Mouse (Mus musculus) liver, adult 2 months (tissue): Measurements from ENCODE around the gene Pigf. TPM values are rescaled to one million over a fixed set of nuclear protein-coding genes. Genes with fewer than 3 reads are reported as not detected.
A peak's percentile ranks its signal among the peaks of the same experiment; 100 is the strongest.

ENCODE experiments used
- DNase-seq: peaks from one replicate; pipeline ENCODE4 v3.0.0-alpha.2; 2011; ENCODE audit warnings: low read depth, low spot score; ENCODE audit errors: extremely low read depth
- H3K27ac ChIP-seq: fragments of 200-500 bp; replicated peaks from 2 replicates; pipeline ENCODE4 v1.5.1; 2012; ENCODE audit warnings: low read depth, mild to moderate bottlenecking, control low read depth, inconsistent platforms, low read length; ENCODE audit not compliant: insufficient read depth
- H3K27me3 ChIP-seq: fragments of 200-500 bp; 2 replicates; pipeline ENCODE4 v1.6.1; 2012; ENCODE audit warnings: mild to moderate bottlenecking, moderate library complexity, low read length, inconsistent platforms; ENCODE audit not compliant: control insufficient read depth, insufficient read depth
- H3K36me3 ChIP-seq: fragments of 200-500 bp; 2 replicates; pipeline ENCODE4 v1.6.1; 2012; ENCODE audit warnings: low read length, inconsistent platforms; ENCODE audit not compliant: control insufficient read depth, insufficient read depth
- H3K4me1 ChIP-seq: fragments of 200-500 bp; 2 replicates; pipeline ENCODE4 v1.6.1; 2011; ENCODE audit warnings: low read length; ENCODE audit not compliant: control insufficient read depth, insufficient read depth
- H3K4me3 ChIP-seq: fragments of 200-500 bp; 2 replicates; pipeline ENCODE4 v1.5.1; 2011; ENCODE audit warnings: low read depth, mild to moderate bottlenecking, control low read depth, low read length, moderate library complexity; ENCODE audit not compliant: insufficient read depth
- H3K79me2 ChIP-seq: fragments of 200-500 bp; 2 replicates; pipeline ENCODE4 v1.6.1; 2012; ENCODE audit warnings: inconsistent platforms, mild to moderate bottlenecking, low read length, moderate library complexity; ENCODE audit not compliant: control insufficient read depth, insufficient read depth
- H3K9ac ChIP-seq: fragments of 200-500 bp; 2 replicates; pipeline ENCODE4 v1.6.1; 2012; ENCODE audit warnings: low read depth, mild to moderate bottlenecking, control low read depth, inconsistent platforms, low read length
- CTCF ChIP-seq: fragments of 200-500 bp; IDR thresholded peaks from 2 replicates; pipeline ENCODE4 v1.5.1; 2011; ENCODE audit warnings: low read depth, low read length, control low read depth
- POLR2A ChIP-seq: fragments of 200-500 bp; IDR thresholded peaks from 2 replicates; pipeline ENCODE4 v1.6.1; 2011; ENCODE audit warnings: low read length, control low read depth; ENCODE audit not compliant: insufficient read depth; ENCODE audit errors: extremely low read depth
- WGBS: fragments of 180-500 bp; shearing (Covaris S2); methylation state at CpG from one replicate; pipeline ENCODE4 v1.1.7; 2018; 5-methylcytosine and 5-hydroxymethylcytosine counted together
- polyA plus RNA-seq: library from polyadenylated mRNA; depleted of rRNA; stranded (reverse); fragments of >200 nt; gene quantifications from 2 replicates; pipeline ENCODE4 v1.2.3, GENCODE M21; 2012
- total RNA-seq: library from RNA; depleted of rRNA; stranded (reverse); fragments of >200 nt; gene quantifications from 2 replicates; pipeline ENCODE4 v1.2.3, GENCODE M21; 2014

The Pigf gene
- total and polyA plus RNA-seq, 2 experiments, result 3.2 to 9.1 TPM

DNA sequence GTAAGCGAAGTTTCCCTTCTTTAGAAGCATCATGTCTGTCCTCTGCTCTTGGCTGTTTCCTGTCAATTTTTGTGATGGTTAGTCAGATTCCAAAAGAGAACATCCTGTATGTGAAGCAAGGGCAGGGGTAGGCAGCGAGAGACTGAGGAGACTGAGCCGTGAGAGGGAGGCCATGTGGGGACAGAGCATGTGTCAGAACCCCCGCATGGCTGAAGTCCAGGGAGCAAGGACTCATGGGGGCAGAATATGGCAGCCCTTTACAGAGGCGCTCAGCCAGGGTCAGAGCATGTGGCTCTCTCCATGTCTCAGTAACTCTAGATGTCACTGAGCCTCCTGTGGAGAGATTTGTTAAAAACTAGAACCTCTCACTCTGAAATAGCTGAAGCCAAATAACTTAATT lies 28.7 kb upstream of the Pigf start:
- Histone ChIP-seq H3K36me3 (no peaks in the 10 kb centered on the region), H3K79me2 (no peaks in the 10 kb centered on the region), H3K27me3 (no peaks in the 10 kb centered on the region), H3K4me3 (no peak overlapping the region), H3K9ac (no peak overlapping the region), H3K27ac (no peak overlapping the region), H3K4me1 (peaks cover 2% of the 10 kb centered on the region; the same call in 1 of the 2 replicates)
- TF ChIP-seq CTCF (no peak), POLR2A (no peak)
- no peak for DNase-seq
- 67% methylated on average over 5 of the region's 5 CpGs for WGBS

DNA sequence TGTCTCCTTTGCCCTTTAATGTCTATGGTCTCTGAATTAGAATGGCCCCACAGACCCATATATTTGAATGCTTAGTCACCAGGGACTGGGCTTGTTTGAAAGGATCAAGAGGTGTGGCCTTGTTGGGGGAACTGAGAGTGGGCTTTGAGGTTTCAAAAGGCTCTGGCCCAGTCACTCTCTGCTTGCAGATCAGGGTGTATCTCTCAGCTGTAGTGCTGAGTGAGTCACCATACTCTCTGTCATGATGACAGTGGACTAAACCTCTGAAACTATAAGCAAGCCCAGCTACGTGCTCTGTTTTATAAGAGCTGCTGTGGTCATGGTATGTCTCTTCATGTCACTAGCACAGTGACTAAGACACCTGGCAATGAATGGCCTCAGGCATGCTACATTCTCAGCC lies 27.2 kb upstream of the Pigf start:
- H3K9ac ChIP-seq, result no peak overlapping the region
- H3K27me3 ChIP-seq, result no peaks in the 10 kb centered on the region
- TF ChIP-seq CTCF (no peak), POLR2A (no peak)
- WGBS, result 94% methylated on average over 1 of the region's 1 CpGs
- H3K4me1 ChIP-seq, result peaks cover 2% of the 10 kb centered on the region; the same call in 1 of the 2 replicates
- H3K79me2 ChIP-seq, result no peaks in the 10 kb centered on the region
- no peak for DNase-seq
- H3K4me3 ChIP-seq, result no peak overlapping the region
- H3K27ac ChIP-seq, result no peak overlapping the region
- no peaks in the 10 kb centered on the region for H3K36me3 ChIP-seq

DNA sequence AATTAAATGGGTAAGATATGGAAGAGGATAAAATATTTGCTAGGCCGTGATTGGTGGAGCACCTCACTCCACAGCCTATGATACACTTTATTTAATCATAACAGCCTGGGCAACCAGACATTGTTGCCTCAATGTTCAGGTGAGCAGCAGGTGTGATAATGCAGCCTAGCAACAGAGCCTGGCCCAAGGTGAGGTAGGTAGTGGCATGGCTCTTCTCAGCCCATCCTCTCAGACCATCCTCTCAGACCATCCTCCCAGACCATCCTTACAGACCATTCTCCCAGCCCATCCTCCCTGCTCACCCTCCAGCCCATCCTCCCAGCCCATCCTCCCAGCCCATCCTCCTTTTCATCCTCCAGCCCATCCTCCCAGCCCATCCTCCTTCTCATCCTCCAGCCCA lies 26.4 kb upstream of the Pigf start:
- TF ChIP-seq POLR2A (no peak), CTCF (no peak)
- WGBS, result 88% methylated on average over 1 of the region's 1 CpGs
- H3K36me3 ChIP-seq, result no peaks in the 10 kb centered on the region
- H3K4me1 ChIP-seq, result peaks cover 2% of the 10 kb centered on the region; the same call in 1 of the 2 replicates
- no peak for DNase-seq
- no peak overlapping the region for H3K4me3 ChIP-seq
- no peak overlapping the region for H3K9ac ChIP-seq
- no peaks in the 10 kb centered on the region for H3K27me3 ChIP-seq
- no peaks in the 10 kb centered on the region for H3K79me2 ChIP-seq
- H3K27ac ChIP-seq, result no peak overlapping the region

DNA sequence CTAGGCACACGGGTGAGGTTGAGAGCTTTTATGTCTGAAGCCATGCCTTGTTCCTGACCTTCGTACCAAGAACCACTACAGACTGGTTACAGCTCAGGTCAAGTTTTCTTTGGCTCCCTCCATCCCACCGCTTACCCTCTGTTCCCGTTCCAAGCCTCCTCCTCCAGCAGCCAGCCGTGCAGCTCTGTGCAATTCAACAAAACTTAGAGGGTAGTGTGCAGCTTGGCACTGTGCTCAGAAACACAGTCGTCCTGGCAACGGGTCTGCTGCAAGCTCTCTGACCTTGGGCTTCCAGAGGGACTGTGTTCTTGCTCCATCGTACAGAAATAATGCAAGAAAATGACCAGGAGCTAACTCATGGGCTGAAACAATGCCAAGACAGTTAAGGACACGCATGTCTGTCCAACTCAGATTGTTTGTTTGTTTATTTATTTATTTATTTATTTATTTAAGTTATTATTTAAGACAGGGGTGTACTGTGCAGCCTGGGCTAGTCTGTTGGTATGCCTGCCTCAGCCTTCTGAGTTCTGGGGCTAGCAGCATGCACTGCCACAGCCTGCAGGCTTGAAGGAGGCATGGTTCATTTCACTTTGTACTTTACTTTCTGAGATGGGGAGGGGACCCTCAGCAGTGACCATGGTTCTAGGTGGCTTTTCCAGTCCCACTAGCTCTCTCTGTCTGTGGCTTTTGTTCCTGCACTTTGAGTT lies 25.4 kb upstream of the Pigf start:
- Histone ChIP-seq H3K4me1 (peaks cover 2% of the 10 kb centered on the region; the same call in 1 of the 2 replicates), H3K79me2 (no peaks in the 10 kb centered on the region), H3K36me3 (no peaks in the 10 kb centered on the region), H3K4me3 (no peak overlapping the region), H3K9ac (no peak overlapping the region), H3K27ac (no peak overlapping the region), H3K27me3 (no peaks in the 10 kb centered on the region)
- TF ChIP-seq CTCF (no peak), POLR2A (no peak)
- WGBS, result 35% methylated on average over 9 of the region's 9 CpGs
- peak; percentile 24 for DNase-seq

DNA sequence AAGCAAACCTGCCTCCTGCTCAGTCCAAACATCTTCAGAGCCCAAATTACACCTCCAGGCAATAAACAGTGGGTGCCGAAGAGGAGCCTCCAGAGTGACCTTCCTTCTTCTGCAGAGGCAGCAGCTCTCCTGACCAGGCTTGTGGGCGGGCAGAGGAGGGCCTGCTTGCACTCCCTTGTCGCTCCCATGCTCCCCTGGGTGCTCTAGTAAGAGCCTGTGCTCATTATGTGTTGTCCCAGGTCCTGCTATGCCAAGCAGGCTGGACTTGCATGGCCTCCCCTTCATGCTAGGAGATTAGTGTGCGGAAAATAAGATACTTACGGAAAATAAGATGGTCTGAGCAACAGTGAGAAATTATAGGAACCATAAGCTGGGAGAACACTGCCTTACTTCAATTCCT lies 24.5 kb upstream of the Pigf start:
- 78% methylated on average over 5 of the region's 5 CpGs for WGBS
- DNase-seq, result no peak
- H3K9ac ChIP-seq, result no peak overlapping the region

DNA sequence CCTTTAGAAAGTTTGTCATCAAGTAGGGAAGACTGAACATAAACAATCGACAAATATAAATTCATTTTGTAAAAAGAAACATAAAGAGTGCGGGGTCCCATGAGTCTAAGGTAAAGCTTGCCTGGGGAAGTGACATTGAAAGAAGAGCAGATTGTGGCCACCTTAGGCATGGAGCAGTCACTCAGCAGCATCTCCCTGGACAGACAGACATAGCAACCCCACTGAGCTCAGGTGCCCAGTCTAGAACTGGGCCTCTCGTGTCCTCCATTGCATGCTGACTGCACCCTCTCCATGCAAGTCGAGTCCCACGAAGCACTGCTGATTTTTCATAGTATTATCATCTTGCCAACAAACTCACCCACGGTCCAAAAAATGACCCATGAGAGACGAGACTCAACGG lies 19.6 kb upstream of the Pigf start:
- no peaks in the 10 kb centered on the region for H3K79me2 ChIP-seq
- no peak overlapping the region for H3K27ac ChIP-seq
- H3K9ac ChIP-seq, result no peak overlapping the region
- H3K27me3 ChIP-seq, result no peaks in the 10 kb centered on the region
- no peaks in the 10 kb centered on the region for H3K4me1 ChIP-seq
- no peak for TF ChIP-seq CTCF
- TF ChIP-seq POLR2A, result no peak
- DNase-seq, result no peak
- H3K36me3 ChIP-seq, result no peaks in the 10 kb centered on the region
- 77% methylated on average over 8 of the region's 8 CpGs for WGBS
- no peak overlapping the region for H3K4me3 ChIP-seq

More for the DNA sequence above, 24.5 kb upstream of the Pigf start:
- no peaks in the 10 kb centered on the region for H3K79me2 ChIP-seq
- TF ChIP-seq CTCF (no peak), POLR2A (no peak)
- H3K4me1 ChIP-seq, result peaks cover 2% of the 10 kb centered on the region; the same call in 1 of the 2 replicates
- H3K36me3 ChIP-seq, result no peaks in the 10 kb centered on the region
- no peak overlapping the region for H3K4me3 ChIP-seq
- no peak overlapping the region for H3K27ac ChIP-seq
- no peaks in the 10 kb centered on the region for H3K27me3 ChIP-seq
